In the genomic region with DNA sequence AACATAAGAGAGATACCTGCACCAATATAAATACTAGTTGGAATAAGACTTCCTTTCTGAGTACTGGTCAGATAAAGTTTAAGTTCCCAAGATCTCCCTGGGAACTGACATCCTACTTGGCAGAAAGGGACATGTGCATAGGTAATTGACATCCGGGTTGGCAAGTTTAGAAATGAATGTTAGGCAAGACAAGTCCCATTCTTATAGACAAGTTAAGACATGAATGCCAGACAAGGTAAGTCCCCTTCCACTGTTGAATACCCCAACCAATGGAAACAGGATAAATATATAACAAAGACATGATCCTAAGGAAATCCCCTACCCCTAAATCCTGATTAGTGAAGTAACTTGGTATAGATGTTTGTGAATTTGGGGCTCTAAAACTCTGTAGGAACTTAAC, we compare ENCODE assay signal across 23 mouse cellular contexts.
DNase-seq lines count a peak whose midpoint lies in the region; ATAC-seq and TF ChIP-seq lines count a peak whose summit lies in the region.
"Had no signal": no experiment of that assay in that cellular context is flagged by ENCODE, and none has a peak within 500 bp of the region (broad histone marks: within the 10 kb centered on the region; RNA-seq: fewer than 3 reads in every experiment).

No protein-coding gene starts in this region.

- no peak for TF ChIP-seq CTCF in CH12.LX (conservative IDR thresholded peaks at IDR 0.05 in 1 of 2, IDR thresholded peaks at IDR 0.05 in 1 of 2; ENCODE audit: low read depth in 2 of 2, low read length in 2 of 2)

- no peak for ATAC-seq in heart, embryonic 11.5 days (replicated peaks; ENCODE audit: insufficient number of reproducible peaks, low FRiP score, low TSS enrichment)
- ATAC-seq: CD4-positive, CD25-positive, alpha-beta regulatory T cell, adult 4 months; forebrain, embryonic 14.5 days; forebrain, embryonic 16.5 days had no signal

- no peaks in the 10 kb centered on the region for H3K79me2 ChIP-seq in CH12.LX (replicated peaks; ENCODE audit: control insufficient read depth, extremely low read depth, insufficient read depth, poor library complexity, severe bottlenecking)

- H3K36me3 ChIP-seq in heart, embryonic 11.5 days (ENCODE audit: control insufficient read depth, insufficient read depth, low read length): no peaks in the 10 kb centered on the region
- H3K36me3 ChIP-seq in CH12.LX (replicated peaks in 1 of 2; ENCODE audit: control insufficient read depth in 1 of 2, insufficient read depth in 1 of 2, low read length in 1 of 2): no peaks in the 10 kb centered on the region
- H3K36me3 ChIP-seq: embryonic facial prominence, embryonic 13.5 days; embryonic facial prominence, embryonic 15.5 days; forebrain, embryonic 10.5 days; forebrain, embryonic 12.5 days had no signal

- H3K4me3 ChIP-seq in heart, embryonic 11.5 days (ENCODE audit: low read depth, low read length): no peak overlapping the region
- no peak overlapping the region for H3K4me3 ChIP-seq in CH12.LX (replicated peaks in 1 of 3; ENCODE audit: low read depth in 2 of 3, low read length in 2 of 3, poor library complexity in 1 of 3)
- H3K4me3 ChIP-seq: embryonic facial prominence, embryonic 13.5 days; embryonic facial prominence, embryonic 15.5 days; forebrain, embryonic 10.5 days; forebrain, embryonic 12.5 days had no signal

- dilution Hi-C loops in CH12.LX (cut with MboI; ENCODE audit: extremely low pct_ligation_motif_present, extremely low pct_unique_long_range_greater_than_20kb, low sequenced_read_pairs): no loop called here

- H3K27ac ChIP-seq in heart, embryonic 11.5 days (ENCODE audit: low read depth, low read length): no peak overlapping the region
- H3K27ac ChIP-seq in CH12.LX (ENCODE audit: insufficient read depth, low read depth): peak overlapping the region; percentile 66; the same call in 1 of the 2 replicates
- H3K27ac ChIP-seq: embryonic facial prominence, embryonic 13.5 days; embryonic facial prominence, embryonic 15.5 days; forebrain, embryonic 10.5 days; forebrain, embryonic 12.5 days had no signal

- TF ChIP-seq EP300 in CH12.LX (IDR thresholded peaks at IDR 0.05; ENCODE audit: low read length): peak; percentile 90

- H3K27me3 ChIP-seq in heart, embryonic 11.5 days (ENCODE audit: control insufficient read depth, insufficient read depth, low read length): no peaks in the 10 kb centered on the region
- H3K27me3 ChIP-seq in CH12.LX (replicated peaks): no peaks in the 10 kb centered on the region
- H3K27me3 ChIP-seq: embryonic facial prominence, embryonic 13.5 days; embryonic facial prominence, embryonic 15.5 days; forebrain, embryonic 12.5 days had no signal

- TF ChIP-seq POLR2A in CH12.LX (IDR thresholded peaks at IDR 0.05; ENCODE audit: low read depth, low read length): no peak

- DNase-seq in heart, adult 11 months: peak; percentile 13
- peak; percentile 61 for DNase-seq in CH12.LX (ENCODE audit: extremely low read depth)
- DNase-seq in gonadal fat pad, adult 2 months (ENCODE audit: low read depth): peak; percentile 27
- DNase-seq in lung, postnatal 36 days: no peak
- DNase-seq: adrenal gland, adult 2 months; adrenal gland, postnatal 10 days; adrenal gland, postnatal 25 days; B cell, adult 2 months; cerebellum, adult 11 months; cerebellum, adult 18-20 months; cerebellum, adult 8-10 months; cerebellum, adult 9-11 months; cerebellum, postnatal 14 days; cerebellum, postnatal 36 days; embryo, embryonic 11 days had no signal

- H3K4me1 ChIP-seq in heart, embryonic 11.5 days (ENCODE audit: control insufficient read depth, insufficient read depth, low read length): no peaks in the 10 kb centered on the region
- H3K4me1 ChIP-seq in CH12.LX (ENCODE audit: control insufficient read depth in 1 of 2, insufficient read depth in 2 of 2): peaks cover 9 to 22% of the 10 kb centered on the region in 2 experiments
- H3K4me1 ChIP-seq: embryonic facial prominence, embryonic 13.5 days; embryonic facial prominence, embryonic 15.5 days; forebrain, embryonic 10.5 days; forebrain, embryonic 12.5 days had no signal

- H3K9ac ChIP-seq in heart, embryonic 11.5 days (ENCODE audit: low read depth, low read length): no peak overlapping the region
- H3K9ac ChIP-seq in CH12.LX (ENCODE audit: insufficient read depth, low read depth): no peak overlapping the region
- H3K9ac ChIP-seq: embryonic facial prominence, embryonic 13.5 days; embryonic facial prominence, embryonic 15.5 days; forebrain, embryonic 12.5 days had no signal

- no peak for TF ChIP-seq RAD21 in CH12.LX (IDR thresholded peaks at IDR 0.05; ENCODE audit: low read depth, low read length)

- in situ Hi-C loops in CH12.LX (cut with MboI; ENCODE audit: low pct_ligation_motif_present, low pct_unique_long_range_greater_than_20kb, low sequenced_read_pairs): loop anchor here (10.0 kb wide), 1 partner anchor 51 kb away; no protein-coding TSS in a partner anchor

- WGBS in heart, embryonic 11.5 days (ENCODE audit: insufficient replicate concordance): 88% methylated on average over 1 of the region's 1 CpGs

- H3K4me2 ChIP-seq in heart, embryonic 11.5 days: no peak overlapping the region
- no peak overlapping the region for H3K4me2 ChIP-seq in CH12.LX (ENCODE audit: insufficient read depth, low read depth, poor library complexity, severe bottlenecking)
- H3K4me2 ChIP-seq: embryonic facial prominence, embryonic 13.5 days; embryonic facial prominence, embryonic 15.5 days; forebrain, embryonic 12.5 days had no signal

- H3K9me3 ChIP-seq in heart, embryonic 11.5 days (replicated peaks; ENCODE audit: control insufficient read depth, low read length): no peaks in the 10 kb centered on the region
- no peaks in the 10 kb centered on the region for H3K9me3 ChIP-seq in CH12.LX (replicated peaks; ENCODE audit: low read length)
- H3K9me3 ChIP-seq: embryonic facial prominence, embryonic 13.5 days; embryonic facial prominence, embryonic 15.5 days; forebrain, embryonic 10.5 days; forebrain, embryonic 12.5 days had no signal

TF ChIP-seq in CH12.LX, 34 proteins besides CTCF, POLR2A, EP300 and RAD21:
- TF ChIP-seq MEF2A (IDR thresholded peaks at IDR 0.05; ENCODE audit: borderline replicate concordance, low read depth, low read length) (peak; percentile 93), RCOR1 (conservative IDR thresholded peaks at IDR 0.05; ENCODE audit: low read depth, low read length) (no peak; the same call in 1 of the 2 replicates), MAZ (IDR thresholded peaks at IDR 0.05; ENCODE audit: low read depth, low read length) (no peak), TCF12 (IDR thresholded peaks at IDR 0.05; ENCODE audit: low read depth, low read length) (peak; percentile 74; the same call in 1 of the 2 replicates), IRF4 (IDR thresholded peaks at IDR 0.05; ENCODE audit: low read depth, low read length) (peak; percentile 95), ELF1 (IDR thresholded peaks at IDR 0.05; ENCODE audit: low read depth, low read length) (peak; percentile 40; the same call in 1 of the 2 replicates), SMC3 (IDR thresholded peaks at IDR 0.05; ENCODE audit: low read depth, low read length) (no peak), ETS1 (conservative IDR thresholded peaks at IDR 0.05; ENCODE audit: low read depth, low read length) (peak; percentile 69), SIN3A (IDR thresholded peaks at IDR 0.05; ENCODE audit: low read length) (no peak), BHLHE40 (IDR thresholded peaks at IDR 0.05; ENCODE audit: low read depth, low read length) (peak; percentile 48), TBP (conservative IDR thresholded peaks at IDR 0.05; ENCODE audit: low read depth, low read length) (no peak), ZC3H11A (IDR thresholded peaks at IDR 0.05; ENCODE audit: low read depth, low read length) (no peak), HCFC1 (IDR thresholded peaks at IDR 0.05; ENCODE audit: low read depth, low read length) (no peak), USF1 (IDR thresholded peaks at IDR 0.05; ENCODE audit: low read depth, low read length) (no peak), ZNF384 (IDR thresholded peaks at IDR 0.05; ENCODE audit: low read depth, low read length) (no peak), JUN (IDR thresholded peaks at IDR 0.05; ENCODE audit: insufficient read depth, low read depth, low read length) (peak; percentile 69), PAX5 (IDR thresholded peaks at IDR 0.05; ENCODE audit: low read length) (no peak), NRF1 (IDR thresholded peaks at IDR 0.05; ENCODE audit: low read depth, low read length) (no peak), CHD2 (IDR thresholded peaks at IDR 0.05; ENCODE audit: low read length) (peak; percentile 59; the same call in 1 of the 2 replicates), ZMIZ1 (IDR thresholded peaks at IDR 0.05; ENCODE audit: low read depth, low read length) (no peak), CHD1 (IDR thresholded peaks at IDR 0.05; ENCODE audit: low read depth, low read length) (peak; percentile 99), KAT2A (IDR thresholded peaks at IDR 0.05; ENCODE audit: insufficient replicate concordance, low read length) (no peak), ZKSCAN1 (IDR thresholded peaks at IDR 0.05; ENCODE audit: borderline replicate concordance, low read depth, low read length) (no peak), POLR2AphosphoS2 (IDR thresholded peaks at IDR 0.05; ENCODE audit: low read depth, low read length) (no peak), MYC (IDR thresholded peaks at IDR 0.05; ENCODE audit: low read depth, low read length) (no peak), JUND (conservative IDR thresholded peaks at IDR 0.05; ENCODE audit: low read depth, low read length) (peak; percentile 81), MXI1 (IDR thresholded peaks at IDR 0.05; ENCODE audit: low read depth, low read length) (no peak), GABPA (IDR thresholded peaks at IDR 0.05; ENCODE audit: insufficient replicate concordance, low read depth, low read length) (no peak), MAX (IDR thresholded peaks at IDR 0.05; ENCODE audit: low read length) (peak; percentile 15; the same call in 1 of the 2 replicates)
